Mouse (Mus musculus): Measurements from ENCODE around the gene Cabcoco1. TPM values are rescaled to one million over a fixed set of nuclear protein-coding genes. Genes with fewer than 3 reads are reported as not detected.

The Cabcoco1 gene
- total RNA-seq (2022), result 1 to 10 TPM; 3.1 to 5.6 (median 4.0) TPM

- peak; percentile 79 for DNase-seq
Observed at GRCm38 (mm10) chr10:68541139-68541942, at the start of gene Cabcoco1. TSS of gene Cabcoco1 (minus strand) at chr10:68541896.

DNA sequence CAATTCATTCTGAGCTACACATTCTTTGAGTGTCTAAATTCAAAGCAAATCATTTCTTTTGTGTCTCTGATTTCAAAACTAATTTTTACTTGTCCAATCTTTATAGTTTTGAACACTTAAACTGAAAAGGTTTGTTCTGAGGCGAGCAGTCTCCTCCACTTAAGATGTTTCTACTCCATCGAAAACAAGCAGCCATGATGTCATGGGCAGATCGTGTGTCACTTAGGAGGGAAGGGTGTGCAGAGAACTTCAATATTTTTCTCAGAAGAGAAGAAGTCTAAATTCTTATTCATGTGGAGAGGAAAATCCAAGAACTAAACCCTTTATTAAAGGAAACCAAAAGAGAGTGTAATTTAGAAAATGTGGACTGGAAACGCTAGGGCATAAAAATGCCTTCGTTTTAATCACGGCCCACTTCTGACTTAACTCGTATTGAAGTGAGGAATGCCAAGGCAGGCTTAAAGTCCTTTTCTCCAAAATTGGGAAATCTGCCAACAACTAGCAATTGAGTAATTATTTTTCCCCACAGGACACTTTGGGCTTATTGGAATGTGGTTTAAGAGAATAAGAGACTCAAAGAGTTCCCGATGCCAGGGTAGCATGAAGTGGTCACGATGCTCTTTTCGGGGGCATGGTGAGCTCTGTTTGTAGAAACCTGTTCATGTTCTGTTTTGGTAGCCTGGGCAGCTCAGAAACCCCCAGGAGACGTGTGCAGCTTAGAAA lies 48.0 kb upstream of the Cabcoco1 start:
- no peak for DNase-seq

DNA sequence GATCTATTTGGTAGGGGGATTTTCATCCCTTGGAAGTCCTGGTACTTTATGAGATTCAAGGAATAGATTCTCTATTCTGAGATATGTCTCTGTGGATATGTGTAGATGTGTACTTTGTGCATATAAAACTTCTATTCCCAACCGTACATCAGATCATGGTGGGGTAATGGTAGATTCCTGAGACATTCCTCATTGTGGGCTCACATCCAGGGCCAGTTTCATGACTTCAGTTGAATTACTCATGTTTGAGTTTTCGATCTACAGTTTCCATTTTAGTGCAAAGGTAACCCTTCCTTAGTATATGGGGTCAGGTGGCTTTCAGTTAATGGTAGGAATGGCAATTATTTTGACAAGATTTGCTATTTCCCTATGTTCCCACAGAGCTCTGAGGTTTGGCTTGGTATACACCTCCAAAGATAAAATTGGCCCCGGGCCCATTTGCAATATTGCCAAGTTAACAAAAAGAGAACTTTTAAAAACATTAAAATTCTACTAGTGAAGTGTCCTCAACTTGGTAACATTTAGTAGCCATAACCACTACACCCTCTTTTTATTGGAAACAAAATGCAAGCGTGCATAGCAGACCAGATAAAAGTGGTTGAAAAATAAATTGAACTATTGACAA lies 45.8 kb upstream of the Cabcoco1 start:
- no peak for DNase-seq

- DNase-seq, result no peak
Observed at GRCm38 (mm10) chr10:68577321-68577720, 35.6 kb upstream of the Cabcoco1 start.

DNA sequence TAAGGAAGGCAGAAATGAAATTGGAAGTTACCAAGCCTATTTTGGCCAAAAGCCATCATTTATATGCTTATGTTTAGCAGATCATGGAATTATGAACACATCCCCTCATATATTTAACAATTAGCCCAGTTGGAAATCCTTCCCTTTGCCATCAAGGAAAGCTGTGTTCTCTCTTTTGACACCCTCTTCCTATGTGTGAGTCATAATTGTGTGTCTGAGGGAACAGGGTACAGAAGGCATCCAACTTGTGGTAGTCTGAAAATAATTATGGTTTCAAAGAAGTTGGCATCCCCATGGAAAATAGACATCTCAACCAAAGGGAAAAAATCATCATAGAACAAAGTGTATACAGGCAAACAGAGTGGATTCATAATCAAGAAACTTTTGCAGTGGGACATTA lies 26.5 kb upstream of the Cabcoco1 start:
- DNase-seq, result no peak

DNA sequence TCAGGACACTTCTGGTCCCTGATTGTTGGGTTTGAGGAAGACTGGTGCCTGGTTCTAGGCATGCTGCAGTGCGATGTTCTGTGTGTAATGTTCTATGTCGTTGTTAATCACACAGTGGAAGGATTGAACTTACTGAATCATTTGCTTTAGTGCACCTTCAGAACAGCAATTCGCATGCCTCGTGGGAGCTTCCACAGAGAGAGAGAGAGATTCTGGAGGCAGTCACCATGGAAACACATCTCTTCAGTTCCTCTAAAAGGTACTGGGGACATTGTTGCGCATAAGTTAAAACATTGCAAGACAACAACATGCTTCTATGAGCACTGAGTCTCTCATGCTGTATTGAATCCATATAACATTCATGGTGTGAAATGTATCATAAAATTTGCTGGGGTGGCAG lies 20.6 kb upstream of the Cabcoco1 start:
- DNase-seq, result no peak

- no peak for DNase-seq
Observed at GRCm38 (mm10) chr10:68558828-68559219, 17.1 kb upstream of the Cabcoco1 start.

DNA sequence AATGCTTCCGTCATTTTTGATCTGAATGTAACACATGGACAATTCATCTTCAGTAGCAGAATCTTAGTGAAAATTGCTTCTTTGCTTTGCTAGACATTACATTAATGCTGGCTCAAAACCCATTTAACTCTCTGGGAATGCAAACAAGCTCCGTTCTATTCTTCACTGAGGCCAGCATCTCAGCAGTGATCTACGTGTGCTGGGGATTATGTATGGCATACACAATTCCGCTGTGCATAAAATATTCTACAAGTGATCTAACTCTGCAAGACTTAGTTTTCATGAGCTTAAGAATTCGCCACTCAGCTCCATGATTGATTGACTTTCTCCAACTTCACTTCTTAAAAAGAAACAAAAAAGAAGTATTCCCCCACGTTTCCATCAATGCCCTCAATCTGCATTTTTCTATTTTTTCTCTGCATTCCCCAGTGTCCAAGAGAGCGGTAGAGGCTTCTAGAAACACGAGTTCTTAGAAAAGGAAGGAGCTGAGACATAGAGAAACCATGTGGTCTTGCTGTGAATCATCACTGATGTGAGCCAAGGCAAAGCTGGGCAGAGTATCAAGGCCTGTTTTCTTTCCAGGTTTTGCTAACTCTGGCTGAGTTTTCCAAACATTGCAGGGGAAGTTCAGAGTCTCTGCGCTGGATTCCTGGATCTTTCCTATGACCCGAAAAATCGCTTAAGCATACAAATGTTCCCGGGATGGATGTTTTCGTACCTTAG lies 16.6 kb upstream of the Cabcoco1 start:
- DNase-seq, result peak; percentile 69

GRCm38 (mm10) chr10:68553677-68554076 lies 12.0 kb upstream of the Cabcoco1 start:
- DNase-seq, result no peak

- DNase-seq, result no peak
Observed at GRCm38 (mm10) chr10:68552556-68552955, 10.9 kb upstream of the Cabcoco1 start.

DNA sequence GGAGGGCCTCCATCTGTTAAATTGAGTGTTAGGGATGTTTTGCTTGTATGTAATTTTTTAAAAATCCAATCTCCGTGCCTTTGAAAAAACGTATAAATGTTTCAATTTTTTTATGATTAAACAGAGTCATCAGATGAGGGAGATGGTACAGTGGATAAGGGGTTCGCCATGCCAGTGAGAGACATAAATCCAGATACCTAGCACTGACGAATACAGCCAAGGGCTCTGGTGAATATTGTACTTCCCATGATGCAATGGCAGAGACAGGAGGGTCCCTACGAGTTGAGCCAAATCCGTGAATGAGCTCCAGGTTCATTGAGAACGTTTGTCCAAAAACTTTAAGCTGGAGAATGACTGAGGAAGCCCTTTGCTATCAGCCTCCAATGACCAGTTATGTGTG lies 9.6 kb upstream of the Cabcoco1 start:
- DNase-seq, result no peak

DNA sequence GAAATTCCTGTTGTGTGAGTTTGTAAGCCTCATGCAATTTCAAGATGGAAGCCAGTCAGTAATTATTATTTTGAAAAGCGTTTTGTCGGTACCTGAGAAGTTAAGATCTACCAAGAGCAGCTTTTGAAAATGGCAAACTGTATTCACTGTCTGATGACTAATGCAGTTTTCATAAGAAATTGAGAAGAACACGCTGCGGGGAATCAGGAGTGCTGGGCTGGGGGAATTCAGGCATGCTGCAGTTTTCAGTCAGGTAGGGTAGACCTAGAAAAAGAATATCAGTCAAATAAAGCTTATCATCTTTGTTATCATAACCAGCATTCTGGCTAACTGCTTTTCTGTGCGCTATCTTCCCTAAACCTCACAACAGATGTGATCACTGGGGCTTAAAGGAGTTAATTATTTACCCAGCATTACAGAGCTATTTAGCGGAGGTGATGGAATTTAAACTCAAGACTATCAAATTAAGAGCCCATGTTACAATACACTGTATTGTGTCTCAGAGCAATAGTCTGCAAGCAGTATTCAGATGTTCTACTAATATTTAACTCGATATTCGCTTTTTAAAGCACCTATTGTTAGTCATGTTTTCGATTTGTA lies 9.1 kb upstream of the Cabcoco1 start:
- DNase-seq, result no peak

GRCm38 (mm10) chr10:68543107-68543506 lies 1.4 kb upstream of the Cabcoco1 start:
- DNase-seq, result no peak

GRCm38 (mm10) chr10:68541943-68542420 lies 286 bp upstream of the Cabcoco1 start:
- DNase-seq, result no peak

- DNase-seq, result no peak
Observed at GRCm38 (mm10) chr10:68540612-68541011, 1.1 kb downstream of the Cabcoco1 start.

GRCm38 (mm10) chr10:68537261-68537950 lies 4.3 kb downstream of the Cabcoco1 start:
- DNase-seq, result no peak

- no peak for DNase-seq
Observed at GRCm38 (mm10) chr10:68529364-68530049, 12.2 kb downstream of the Cabcoco1 start.

GRCm38 (mm10) chr10:68528958-68529357 lies 12.7 kb downstream of the Cabcoco1 start:
- DNase-seq, result no peak

- DNase-seq, result no peak
Observed at GRCm38 (mm10) chr10:68522106-68522505, 19.6 kb downstream of the Cabcoco1 start.

GRCm38 (mm10) chr10:68512433-68513019 lies 29.2 kb downstream of the Cabcoco1 start:
- no peak for DNase-seq
